Mouse (Mus musculus) testis, adult 2 months (tissue): ENCODE results near the gene Flt1. TPM values are rescaled to one million over a fixed set of nuclear protein-coding genes. Genes with fewer than 3 reads are reported as not detected.

Source experiments
- H3K27ac ChIP-seq: fragments of 200-500 bp; 2 replicates; pipeline ENCODE4 v1.5.1; 2012; ENCODE audit warnings: low read depth, low read length; ENCODE audit not compliant: control insufficient read depth, insufficient read depth
- H3K27me3 ChIP-seq: fragments of 200-500 bp; 2 replicates; pipeline ENCODE4 v1.6.1; 2012; ENCODE audit warnings: mild to moderate bottlenecking, low read length, moderate library complexity; ENCODE audit not compliant: control insufficient read depth, insufficient read depth
- H3K36me3 ChIP-seq: fragments of 200-500 bp; 2 replicates; pipeline ENCODE4 v1.6.1; 2012; ENCODE audit warnings: mild to moderate bottlenecking, low read length; ENCODE audit not compliant: control insufficient read depth, insufficient read depth
- H3K4me1 ChIP-seq: fragments of 200-500 bp; 2 replicates; pipeline ENCODE4 v1.6.1; 2012; ENCODE audit warnings: low read length; ENCODE audit not compliant: control insufficient read depth, insufficient read depth
- H3K4me3 ChIP-seq: fragments of 200-500 bp; 2 replicates; pipeline ENCODE4 v1.5.1; 2012; ENCODE audit warnings: low read depth, mild to moderate bottlenecking, low read length, moderate library complexity, mixed read lengths; ENCODE audit not compliant: control insufficient read depth
- CTCF ChIP-seq: fragments of 200-500 bp; IDR thresholded peaks from 2 replicates; pipeline ENCODE4 v1.5.1; 2012; ENCODE audit warnings: low read depth, mild to moderate bottlenecking, inconsistent platforms, low read length, moderate library complexity; ENCODE audit not compliant: control insufficient read depth, insufficient read depth, insufficient replicate concordance
- POLR2A ChIP-seq: fragments of 200-500 bp; IDR thresholded peaks from 2 replicates; pipeline ENCODE4 v1.6.1; 2012; ENCODE audit warnings: low read depth, mild to moderate bottlenecking, inconsistent platforms, low read length, moderate library complexity; ENCODE audit not compliant: control insufficient read depth
- polyA plus RNA-seq: library from polyadenylated mRNA; depleted of rRNA; stranded (reverse); fragments of >200 nt; gene quantifications from 2 replicates; pipeline ENCODE4 v1.2.3, GENCODE M21; 2012

Gene Flt1
- polyA plus RNA-seq, 1 experiment = 1.1 TPM

GRCm38 (mm10) chr5:147724391-147724790, 1.4 kb downstream of the Flt1 start:
- Histone ChIP-seq H3K36me3 (no peaks in the 10 kb centered on the region), H3K4me3 (no peak overlapping the region), H3K27me3 (peaks cover 2% of the 10 kb centered on the region; the same call in 1 of the 2 replicates), H3K27ac (no peak overlapping the region), H3K4me1 (peaks cover 10% of the 10 kb centered on the region)
- no peak for TF ChIP-seq POLR2A
- TF ChIP-seq CTCF = no peak

- no peak overlapping the region for H3K4me3 ChIP-seq
- H3K27ac ChIP-seq = no peak overlapping the region
- H3K27me3 ChIP-seq = peaks cover 2% of the 10 kb centered on the region; the same call in 1 of the 2 replicates
- peaks cover 10% of the 10 kb centered on the region for H3K4me1 ChIP-seq
- no peaks in the 10 kb centered on the region for H3K36me3 ChIP-seq
- TF ChIP-seq POLR2A = no peak
- no peak for TF ChIP-seq CTCF
These were observed 2.0 kb downstream of the Flt1 start for GRCm38 (mm10) chr5:147723811-147724210.

GRCm38 (mm10) chr5:147721438-147721837, 4.4 kb downstream of the Flt1 start:
- peaks cover 8% of the 10 kb centered on the region for H3K4me1 ChIP-seq
- no peaks in the 10 kb centered on the region for H3K36me3 ChIP-seq
- TF ChIP-seq CTCF (no peak), POLR2A (no peak)
- no peak overlapping the region for H3K4me3 ChIP-seq
- H3K27me3 ChIP-seq = peaks cover 2% of the 10 kb centered on the region; the same call in 1 of the 2 replicates
- no peak overlapping the region for H3K27ac ChIP-seq

GRCm38 (mm10) chr5:147718335-147718734, 7.5 kb downstream of the Flt1 start:
- H3K4me1 ChIP-seq = no peaks in the 10 kb centered on the region; the same call in 1 of the 2 replicates
- no peaks in the 10 kb centered on the region for H3K27me3 ChIP-seq
- H3K4me3 ChIP-seq = no peak overlapping the region
- H3K27ac ChIP-seq = no peak overlapping the region
- H3K36me3 ChIP-seq = no peaks in the 10 kb centered on the region
- TF ChIP-seq CTCF (no peak), POLR2A (no peak)

- no peak overlapping the region for H3K4me3 ChIP-seq
- H3K27ac ChIP-seq = no peak overlapping the region
- TF ChIP-seq CTCF (no peak), POLR2A (no peak)
- H3K27me3 ChIP-seq = no peaks in the 10 kb centered on the region
- H3K4me1 ChIP-seq = no peaks in the 10 kb centered on the region; the same call in 1 of the 2 replicates
- H3K36me3 ChIP-seq = no peaks in the 10 kb centered on the region
These were observed 9.1 kb downstream of the Flt1 start for GRCm38 (mm10) chr5:147716697-147717217.

GRCm38 (mm10) chr5:147716276-147716675, 9.5 kb downstream of the Flt1 start:
- H3K27ac ChIP-seq = no peak overlapping the region
- no peaks in the 10 kb centered on the region for H3K4me1 ChIP-seq
- TF ChIP-seq POLR2A = no peak
- TF ChIP-seq CTCF = no peak
- H3K36me3 ChIP-seq = no peaks in the 10 kb centered on the region
- H3K4me3 ChIP-seq = no peak overlapping the region
- no peaks in the 10 kb centered on the region for H3K27me3 ChIP-seq

- H3K27me3 ChIP-seq = no peaks in the 10 kb centered on the region
- H3K4me3 ChIP-seq = no peak overlapping the region
- H3K4me1 ChIP-seq = no peaks in the 10 kb centered on the region
- H3K36me3 ChIP-seq = no peaks in the 10 kb centered on the region
- TF ChIP-seq CTCF = no peak
- no peak for TF ChIP-seq POLR2A
- no peak overlapping the region for H3K27ac ChIP-seq
These were observed 10.4 kb downstream of the Flt1 start for GRCm38 (mm10) chr5:147715391-147715790.

- Histone ChIP-seq H3K4me1 (no peaks in the 10 kb centered on the region), H3K27me3 (no peaks in the 10 kb centered on the region), H3K36me3 (no peaks in the 10 kb centered on the region), H3K4me3 (no peak overlapping the region), H3K27ac (no peak overlapping the region)
- TF ChIP-seq POLR2A = no peak
- no peak for TF ChIP-seq CTCF
These were observed 17.3 kb downstream of the Flt1 start for GRCm38 (mm10) chr5:147708500-147708899.
